Mouse (Mus musculus): ENCODE measurements around the gene Gm10750. TPM values are rescaled to one million over a fixed set of nuclear protein-coding genes. Genes with fewer than 3 reads are reported as not detected.

Gm10750 gene
- polyA plus RNA-seq (2014; fragmentation: Illumina TruSeq; extraction: RNeasy Lipid Tissue Mini Kit (QIAGEN cat#74804); ENCODE audit: low read depth, low replicate concordance) = not detected

GRCm38 (mm10) chr2:149017137-149017536 is at the start of gene Gm10750:
Gene Gm10750 (minus strand): TSS chr2:149017237.

GRCm38 (mm10) chr2:149003151-149003550 is 13.9 kb downstream of the Gm10750 start, which contains the start of gene Gm1330:
Gene Gm1330 (minus strand): TSS chr2:149003251.

Other genes with a start within 250 kb of the Gm10750 start
- gene Cst11, start 245.7 kb downstream of the Gm10750 start, polyA plus RNA-seq (2014; fragmentation: Illumina TruSeq; extraction: RNeasy Lipid Tissue Mini Kit (QIAGEN cat#74804); ENCODE audit: low read depth, low replicate concordance) = 3,449 TPM
- 2.1 TPM for gene 8030411F24Rik, start 235.2 kb downstream of the Gm10750 start, polyA plus RNA-seq (2014; fragmentation: Illumina TruSeq; extraction: RNeasy Lipid Tissue Mini Kit (QIAGEN cat#74804); ENCODE audit: low read depth, low replicate concordance)
- gene Cst12, start 227.9 kb downstream of the Gm10750 start, polyA plus RNA-seq (2014; fragmentation: Illumina TruSeq; extraction: RNeasy Lipid Tissue Mini Kit (QIAGEN cat#74804); ENCODE audit: low read depth, low replicate concordance) = 1,050 TPM
- 1,348 TPM for gene Cst8, start 218.5 kb downstream of the Gm10750 start, polyA plus RNA-seq (2014; fragmentation: Illumina TruSeq; extraction: RNeasy Lipid Tissue Mini Kit (QIAGEN cat#74804); ENCODE audit: low read depth, low replicate concordance)
- gene Cst13, start 197.2 kb downstream of the Gm10750 start, polyA plus RNA-seq (2014; fragmentation: Illumina TruSeq; extraction: RNeasy Lipid Tissue Mini Kit (QIAGEN cat#74804); ENCODE audit: low read depth, low replicate concordance) = 1.9 TPM
- 6.0 TPM for gene Cst9, start 182.1 kb downstream of the Gm10750 start, polyA plus RNA-seq (2014; fragmentation: Illumina TruSeq; extraction: RNeasy Lipid Tissue Mini Kit (QIAGEN cat#74804); ENCODE audit: low read depth, low replicate concordance)
- gene 9230104L09Rik, start 152.2 kb downstream of the Gm10750 start, polyA plus RNA-seq (2014; fragmentation: Illumina TruSeq; extraction: RNeasy Lipid Tissue Mini Kit (QIAGEN cat#74804); ENCODE audit: low read depth, low replicate concordance) = 3,447 TPM
- gene Cst3, start 141.5 kb downstream of the Gm10750 start, polyA plus RNA-seq (2014; fragmentation: Illumina TruSeq; extraction: RNeasy Lipid Tissue Mini Kit (QIAGEN cat#74804); ENCODE audit: low read depth, low replicate concordance) = 1,162 TPM
- not detected for gene Gm1330, start 14.0 kb downstream of the Gm10750 start, polyA plus RNA-seq (2014; fragmentation: Illumina TruSeq; extraction: RNeasy Lipid Tissue Mini Kit (QIAGEN cat#74804); ENCODE audit: low read depth, low replicate concordance)